Mouse (Mus musculus): ENCODE measurements around the gene Top1. TPM values are rescaled to one million over a fixed set of nuclear protein-coding genes. Genes with fewer than 3 reads are reported as not detected.

Gene Top1
- polyA plus RNA-seq, 1 experiment: 7.2 TPM

GRCm38 (mm10) chr2:160718811-160719210 lies 73.1 kb downstream of the Top1 start:
- DNase-seq (ENCODE audit: low read depth): no peak

- DNase-seq (ENCODE audit: low read depth): no peak
These were observed 77.0 kb downstream of the Top1 start for GRCm38 (mm10) chr2:160722714-160723113.

- DNase-seq (ENCODE audit: low read depth): no peak
These were observed 78.1 kb downstream of the Top1 start for GRCm38 (mm10) chr2:160723613-160724375.

GRCm38 (mm10) chr2:160724536-160724935 lies 78.8 kb downstream of the Top1 start:
- DNase-seq (ENCODE audit: low read depth): no peak

GRCm38 (mm10) chr2:160725877-160726864 lies 80.5 kb downstream of the Top1 start:
- DNase-seq (ENCODE audit: low read depth): no peak

GRCm38 (mm10) chr2:160728972-160729371 lies 83.3 kb downstream of the Top1 start:
- DNase-seq (ENCODE audit: low read depth): no peak

- DNase-seq (ENCODE audit: low read depth): peak; percentile 75
These were observed 83.7 kb downstream of the Top1 start for GRCm38 (mm10) chr2:160729436-160729835.

GRCm38 (mm10) chr2:160729851-160730796 lies 84.4 kb downstream of the Top1 start:
- DNase-seq (ENCODE audit: low read depth): peak; percentile 61

GRCm38 (mm10) chr2:160730797-160731116 lies 85.1 kb downstream of the Top1 start:
- no peak for DNase-seq (ENCODE audit: low read depth)

GRCm38 (mm10) chr2:160731117-160731838 lies 85.6 kb downstream of the Top1 start, which contains the start of gene Plcg1:
Gene Plcg1 (plus strand): TSS chr2:160731300.
- no peak for DNase-seq (ENCODE audit: low read depth)

GRCm38 (mm10) chr2:160731839-160732261 lies 86.2 kb downstream of the Top1 start:
- no peak for DNase-seq (ENCODE audit: low read depth)

- DNase-seq (ENCODE audit: low read depth): no peak
These were observed 86.8 kb downstream of the Top1 start for GRCm38 (mm10) chr2:160732420-160732995.

GRCm38 (mm10) chr2:160733131-160733531 lies 87.4 kb downstream of the Top1 start:
- no peak for DNase-seq (ENCODE audit: low read depth)

GRCm38 (mm10) chr2:160734331-160734730 lies 88.6 kb downstream of the Top1 start:
- no peak for DNase-seq (ENCODE audit: low read depth)

GRCm38 (mm10) chr2:160735706-160736310 lies 90.1 kb downstream of the Top1 start:
- DNase-seq (ENCODE audit: low read depth): no peak

GRCm38 (mm10) chr2:160736466-160736865 lies 90.8 kb downstream of the Top1 start:
- no peak for DNase-seq (ENCODE audit: low read depth)

- DNase-seq (ENCODE audit: low read depth): no peak
These were observed 92.7 kb downstream of the Top1 start for GRCm38 (mm10) chr2:160738354-160738753.

GRCm38 (mm10) chr2:160739647-160740356 lies 94.1 kb downstream of the Top1 start:
- DNase-seq (ENCODE audit: low read depth): no peak

- DNase-seq (ENCODE audit: low read depth): no peak
These were observed 95.0 kb downstream of the Top1 start for GRCm38 (mm10) chr2:160740521-160741156.

All from gonadal fat pad, adult 2 months (tissue).